8 mouse cellular contexts compared by ENCODE assay signal in the genomic region with DNA sequence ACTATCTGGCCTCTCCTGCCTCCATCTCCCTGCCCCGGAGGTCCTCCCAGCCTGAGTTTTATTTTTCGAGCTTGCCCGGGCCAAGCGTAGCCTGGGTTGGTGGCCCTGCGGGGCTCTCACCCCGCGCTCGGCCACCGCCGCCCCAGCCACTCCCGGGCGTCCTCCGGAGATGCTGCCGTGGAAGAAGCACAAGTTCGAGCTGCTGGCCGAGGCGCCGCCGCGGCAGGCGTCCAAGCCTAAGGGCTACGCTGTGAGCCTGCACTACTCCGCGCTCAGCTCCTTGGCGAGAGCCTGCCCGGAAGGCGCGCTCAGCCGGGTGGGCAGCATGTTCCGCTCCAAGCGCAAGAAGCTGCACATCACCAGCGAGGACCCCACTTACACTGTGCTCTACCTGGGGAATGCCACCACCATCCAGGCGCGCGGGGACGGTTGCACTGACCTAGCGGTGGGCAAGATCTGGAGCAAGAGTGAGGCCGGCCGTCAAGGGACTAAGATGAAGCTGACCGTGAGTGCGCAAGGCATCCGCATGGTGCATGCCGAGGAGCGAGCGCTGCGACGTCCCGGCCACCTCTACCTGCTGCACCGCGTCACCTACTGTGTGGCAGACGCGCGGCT. TPM values are rescaled to one million over a fixed set of nuclear protein-coding genes. Genes with fewer than 3 reads are reported as not detected.
DNase-seq lines count a peak whose midpoint lies in the region; ATAC-seq and TF ChIP-seq lines count a peak whose summit lies in the region.

No protein-coding gene starts in this region.

- no peak overlapping the region; the same call in 1 of the 2 replicates for H3K27ac ChIP-seq in intestine, postnatal 0 days (ENCODE audit: low read depth, low read length)
- H3K27ac ChIP-seq in liver, adult 2 months (replicated peaks; ENCODE audit: insufficient read depth, low read depth, low read length): peak overlapping the region; percentile 69
- no peak overlapping the region for H3K27ac ChIP-seq in testis, adult 2 months (ENCODE audit: control insufficient read depth, insufficient read depth, low read depth, low read length)

- peak overlapping the region; percentile 67; the same call in 1 of the 2 replicates for H3K9ac ChIP-seq in intestine, postnatal 0 days (ENCODE audit: low read depth, low read length)
- peak overlapping the region; percentile 63 for H3K9ac ChIP-seq in liver, adult 2 months (ENCODE audit: low read depth, low read length)

- H3K27me3 ChIP-seq in intestine, postnatal 0 days (replicated peaks; ENCODE audit: control insufficient read depth, insufficient read depth, low read length): peaks cover 23% of the 10 kb centered on the region
- no peaks in the 10 kb centered on the region for H3K27me3 ChIP-seq in liver, adult 2 months (ENCODE audit: control insufficient read depth, insufficient read depth, low read length)
- H3K27me3 ChIP-seq in testis, adult 2 months (ENCODE audit: control insufficient read depth, insufficient read depth, low read length): no peaks in the 10 kb centered on the region

- WGBS in intestine, postnatal 0 days: under 1% methylated on average over 53 of the region's 53 CpGs
- WGBS in liver, adult 2 months: 4% methylated on average over 53 of the region's 53 CpGs

- no peaks in the 10 kb centered on the region for H3K4me1 ChIP-seq in intestine, postnatal 0 days (replicated peaks; ENCODE audit: control insufficient read depth, insufficient read depth, low read length)
- H3K4me1 ChIP-seq in liver, adult 2 months (ENCODE audit: control insufficient read depth, insufficient read depth, low read length): peaks cover 11% of the 10 kb centered on the region
- H3K4me1 ChIP-seq in testis, adult 2 months (ENCODE audit: control insufficient read depth, insufficient read depth, low read length): peaks cover 13% of the 10 kb centered on the region

- peak overlapping the region; percentile 68 for H3K4me3 ChIP-seq in intestine, postnatal 0 days (ENCODE audit: low read depth, low read length)
- peak overlapping the region; percentile 70 for H3K4me3 ChIP-seq in liver, adult 2 months (ENCODE audit: insufficient read depth, low read depth, low read length)
- H3K4me3 ChIP-seq in testis, adult 2 months (ENCODE audit: control insufficient read depth, low read depth, low read length): peak overlapping the region; percentile 58

- H3K36me3 ChIP-seq in intestine, postnatal 0 days (ENCODE audit: control insufficient read depth, insufficient read depth): no peaks in the 10 kb centered on the region
- no peaks in the 10 kb centered on the region for H3K36me3 ChIP-seq in liver, adult 2 months (ENCODE audit: control insufficient read depth, insufficient read depth, low read length)
- no peaks in the 10 kb centered on the region for H3K36me3 ChIP-seq in testis, adult 2 months (ENCODE audit: control insufficient read depth, insufficient read depth, low read length)

- peak; percentile 97 for DNase-seq in heart, adult 11 months
- no peak for DNase-seq in heart, adult 8-10 months (ENCODE audit: low spot score)
- peak; percentile 52 for DNase-seq in embryo, embryonic 10.5 days (ENCODE audit: low spot score)
- peak; percentile 63 to 81 for DNase-seq in gastrocnemius, postnatal 4 days (ENCODE audit: low spot score in 2 of 2)
- no peak for DNase-seq in liver, adult 2 months (ENCODE audit: extremely low read depth, low read depth, low spot score)
- peak; percentile 4 to 28 for DNase-seq in natural killer cell, adult 2 months (ENCODE audit: low spot score in 2 of 2)

- peak overlapping the region; percentile 93 for H3K4me2 ChIP-seq in intestine, postnatal 0 days (replicated peaks; ENCODE audit: low read depth)

- no peak for TF ChIP-seq POLR2A in liver, adult 2 months (IDR thresholded peaks at IDR 0.05; ENCODE audit: extremely low read depth, insufficient read depth, low read length)
- TF ChIP-seq POLR2A in testis, adult 2 months (IDR thresholded peaks at IDR 0.05; ENCODE audit: control insufficient read depth, low read depth, low read length): no peak

- TF ChIP-seq CTCF in intestine, postnatal 0 days (IDR thresholded peaks at IDR 0.05; ENCODE audit: low read depth): no peak
- no peak for TF ChIP-seq CTCF in liver, adult 2 months (IDR thresholded peaks at IDR 0.05; ENCODE audit: low read depth, low read length)
- TF ChIP-seq CTCF in testis, adult 2 months (IDR thresholded peaks at IDR 0.05; ENCODE audit: control insufficient read depth, insufficient read depth, insufficient replicate concordance, low read depth, low read length): no peak

- no peaks in the 10 kb centered on the region for H3K9me3 ChIP-seq in intestine, postnatal 0 days (ENCODE audit: control insufficient read depth)

- ATAC-seq in intestine, postnatal 0 days: 0 out of 2 replicates have a peak, but pooled peaks have one; percentile 5

- peaks cover 3% of the 10 kb centered on the region; the same call in 1 of the 2 replicates for H3K79me2 ChIP-seq in liver, adult 2 months (ENCODE audit: control insufficient read depth, insufficient read depth, low read length)

RNA-seq across cellular contexts. Expression of gene Fam43a, which starts 1.0 kb away (rescaled TPM):
- 10 to 100 TPM; 19.6 to 26.6 (median 23.8) TPM for total RNA-seq in heart, adult 8-10 months (2022)
- 10 to 100 TPM; 24.1 to 29.6 TPM for total RNA-seq in gastrocnemius, postnatal 4 days (2021)
- polyA plus RNA-seq in intestine, postnatal 0 days (2015; fragmentation: Nextera tagmentation; extraction: Ambion mirVana): 5.6 and 5.9 TPM in 2 replicates
- total RNA-seq in liver, adult 2 months (2014; rRNA removed): 4.2 and 6.7 TPM in 2 replicates
- polyA plus RNA-seq in liver, adult 2 months (2012; rRNA removed): 4.4 and 4.7 TPM in 2 replicates
- 0.35 and 0.69 TPM in 2 replicates for polyA plus RNA-seq in testis, adult 2 months (2012; rRNA removed)

RNA-seq across cellular contexts. Expression of gene Lsg1, which starts 13.1 kb away (rescaled TPM):
- total RNA-seq in heart, adult 8-10 months (2022): 10 to 100 TPM; 15.3 to 21.1 (median 19.7) TPM
- total RNA-seq in gastrocnemius, postnatal 4 days (2021): 10 to 100 TPM; 24.3 to 31.4 TPM
- 23.1 and 24.5 TPM in 2 replicates for polyA plus RNA-seq in intestine, postnatal 0 days (2015; fragmentation: Nextera tagmentation; extraction: Ambion mirVana)
- 8.3 and 10.0 TPM in 2 replicates for total RNA-seq in liver, adult 2 months (2014; rRNA removed)
- polyA plus RNA-seq in liver, adult 2 months (2012; rRNA removed): 6.9 and 9.5 TPM in 2 replicates
- polyA plus RNA-seq in testis, adult 2 months (2012; rRNA removed): 11.2 and 11.9 TPM in 2 replicates

RNA-seq across cellular contexts. Expression of gene Tmem44, which starts 49.9 kb away (rescaled TPM):
- total RNA-seq in heart, adult 8-10 months (2022): 1 to 10 TPM; 4.1 to 7.0 (median 5.2) TPM
- 10 to 100 TPM in 1 of 2 experiments, 1 to 10 TPM in 1; 9.7 to 11.2 TPM for total RNA-seq in gastrocnemius, postnatal 4 days (2021)
- polyA plus RNA-seq in intestine, postnatal 0 days (2015; fragmentation: Nextera tagmentation; extraction: Ambion mirVana): 2.9 and 3.1 TPM in 2 replicates
- 1.2 and 1.3 TPM in 2 replicates for total RNA-seq in liver, adult 2 months (2014; rRNA removed)
- 0.80 and 2.0 TPM in 2 replicates for polyA plus RNA-seq in liver, adult 2 months (2012; rRNA removed)
- polyA plus RNA-seq in testis, adult 2 months (2012; rRNA removed): 1.2 and 1.7 TPM in 2 replicates

Comparison
In these comparisons a context has a peak if more than half of its experiments do, and no peak if none do; other contexts are left out.
1. DNase-seq: peak in heart, adult 11 months (single experiment), embryo, embryonic 10.5 days (single experiment), gastrocnemius, postnatal 4 days (2 of 2) and natural killer cell, adult 2 months (2 of 2); none in heart, adult 8-10 months (single experiment) and liver, adult 2 months (single experiment).
2. Peak in every context shown above with its lines, with median percentiles within 50 percentile points of each other: H3K4me3 ChIP-seq.